Mouse (Mus musculus): ENCODE results near the gene Wfdc6b. TPM values are rescaled to one million over a fixed set of nuclear protein-coding genes. Genes with fewer than 3 reads are reported as not detected.

Wfdc6b gene
- polyA plus RNA-seq, 1 experiment from 2014 or later = not detected

GRCm38 (mm10) chr2:164603482-164603881, 9.8 kb upstream of the Wfdc6b start:
- WGBS = 90% methylated on average over 3 of the region's 3 CpGs
- Histone ChIP-seq H3K4me2 (no peak overlapping the region), H3K4me1 (ENCODE audit: control insufficient read depth, insufficient read depth, low read length) (no peaks in the 10 kb centered on the region), H3K4me3 (ENCODE audit: low read depth, low read length) (no peak overlapping the region), H3K36me3 (ENCODE audit: control insufficient read depth, insufficient read depth, low read length) (no peaks in the 10 kb centered on the region), H3K27me3 (ENCODE audit: control insufficient read depth, insufficient read depth, low read length) (no peaks in the 10 kb centered on the region), H3K9ac (ENCODE audit: low read length) (no peak overlapping the region), H3K9me3 (ENCODE audit: control insufficient read depth, low read length) (peaks cover 3% of the 10 kb centered on the region; the same call in 1 of the 2 replicates), H3K27ac (ENCODE audit: low read depth, low read length) (no peak overlapping the region)
- ATAC-seq (ENCODE audit: low FRiP score) = no peak
- DNase-seq (ENCODE audit: low spot score, missing footprints) = no peak

DNA sequence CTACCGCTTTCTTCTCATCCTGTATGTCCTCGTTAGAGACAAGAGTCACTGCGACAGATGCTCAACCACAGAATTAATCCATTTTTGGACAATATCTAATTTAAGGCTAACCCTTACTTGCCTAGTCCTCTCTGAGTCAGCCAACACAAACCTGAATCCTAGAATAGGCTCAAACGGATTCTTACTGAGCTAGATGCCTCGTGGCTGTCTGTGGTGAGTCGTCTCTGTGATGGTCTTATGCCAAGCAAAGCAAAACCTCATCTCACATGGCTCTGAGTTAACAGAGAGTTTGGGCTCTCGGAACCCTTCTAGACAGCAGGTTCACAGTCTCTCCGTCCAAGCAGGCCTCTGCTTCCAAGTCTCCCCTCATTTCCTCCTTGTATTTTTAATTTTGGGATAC, 8.9 kb upstream of the Wfdc6b start:
- Histone ChIP-seq H3K27me3 (ENCODE audit: control insufficient read depth, insufficient read depth, low read length) (no peaks in the 10 kb centered on the region), H3K9ac (ENCODE audit: low read length) (no peak overlapping the region), H3K4me1 (ENCODE audit: control insufficient read depth, insufficient read depth, low read length) (no peaks in the 10 kb centered on the region), H3K4me3 (ENCODE audit: low read depth, low read length) (no peak overlapping the region), H3K36me3 (ENCODE audit: control insufficient read depth, insufficient read depth, low read length) (no peaks in the 10 kb centered on the region), H3K27ac (ENCODE audit: low read depth, low read length) (no peak overlapping the region), H3K9me3 (ENCODE audit: control insufficient read depth, low read length) (peaks cover 3% of the 10 kb centered on the region; the same call in 1 of the 2 replicates), H3K4me2 (no peak overlapping the region)
- ATAC-seq (ENCODE audit: low FRiP score) = no peak
- no peak for DNase-seq (ENCODE audit: low spot score, missing footprints)
- WGBS = 94% methylated on average over 8 of the region's 8 CpGs

- ATAC-seq (ENCODE audit: low FRiP score) = no peak
- no peaks in the 10 kb centered on the region for H3K27me3 ChIP-seq (ENCODE audit: control insufficient read depth, insufficient read depth, low read length)
- H3K4me1 ChIP-seq (ENCODE audit: control insufficient read depth, insufficient read depth, low read length) = no peaks in the 10 kb centered on the region
- H3K27ac ChIP-seq (ENCODE audit: low read depth, low read length) = no peak overlapping the region
- no peaks in the 10 kb centered on the region for H3K36me3 ChIP-seq (ENCODE audit: control insufficient read depth, insufficient read depth, low read length)
- no peak overlapping the region for H3K9ac ChIP-seq (ENCODE audit: low read length)
- no peaks in the 10 kb centered on the region for H3K9me3 ChIP-seq (ENCODE audit: control insufficient read depth, low read length)
- no peak overlapping the region for H3K4me3 ChIP-seq (ENCODE audit: low read depth, low read length)
- WGBS = 82% methylated on average over 6 of the region's 6 CpGs
- DNase-seq (ENCODE audit: low spot score, missing footprints) = no peak
- no peak overlapping the region for H3K4me2 ChIP-seq
These were observed 4.5 kb upstream of the Wfdc6b start for GRCm38 (mm10) chr2:164608781-164609180.

DNA sequence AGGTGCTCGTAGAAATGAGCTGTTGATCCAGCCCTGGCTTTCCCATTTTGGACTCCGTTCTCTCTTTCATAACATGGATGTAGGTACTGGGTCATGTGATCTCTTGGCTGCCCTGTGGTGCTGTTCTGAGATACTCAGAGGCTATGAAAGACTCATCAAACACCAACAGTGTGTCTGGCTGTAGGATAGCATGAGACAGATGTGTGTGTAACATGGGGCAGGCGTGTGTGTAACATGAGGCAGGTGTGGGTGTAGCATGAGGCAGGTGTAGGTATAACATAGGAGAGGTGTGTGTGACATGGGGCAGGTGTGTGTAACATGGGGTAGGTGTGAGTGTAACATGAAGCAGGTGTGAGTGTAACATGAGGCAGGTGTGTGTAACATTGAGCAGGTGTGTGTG, 2.1 kb downstream of the Wfdc6b start:
- no peak for DNase-seq (ENCODE audit: low spot score, missing footprints)
- Histone ChIP-seq H3K4me2 (no peak overlapping the region), H3K9ac (ENCODE audit: low read length) (no peak overlapping the region), H3K27me3 (ENCODE audit: control insufficient read depth, insufficient read depth, low read length) (no peaks in the 10 kb centered on the region), H3K4me1 (ENCODE audit: control insufficient read depth, insufficient read depth, low read length) (no peaks in the 10 kb centered on the region), H3K36me3 (ENCODE audit: control insufficient read depth, insufficient read depth, low read length) (no peaks in the 10 kb centered on the region), H3K9me3 (ENCODE audit: control insufficient read depth, low read length) (no peaks in the 10 kb centered on the region), H3K4me3 (ENCODE audit: low read depth, low read length) (no peak overlapping the region), H3K27ac (ENCODE audit: low read depth, low read length) (no peak overlapping the region)
- WGBS = 80% methylated on average over 3 of the region's 3 CpGs
- ATAC-seq (ENCODE audit: low FRiP score) = no peak

GRCm38 (mm10) chr2:164619050-164619449, 5.7 kb downstream of the Wfdc6b start:
- ATAC-seq (ENCODE audit: low FRiP score) (no peak), DNase-seq (ENCODE audit: low spot score, missing footprints) (no peak)
- Histone ChIP-seq H3K4me1 (ENCODE audit: control insufficient read depth, insufficient read depth, low read length) (no peaks in the 10 kb centered on the region), H3K9me3 (ENCODE audit: control insufficient read depth, low read length) (no peaks in the 10 kb centered on the region), H3K36me3 (ENCODE audit: control insufficient read depth, insufficient read depth, low read length) (no peaks in the 10 kb centered on the region), H3K9ac (ENCODE audit: low read length) (no peak overlapping the region), H3K27ac (ENCODE audit: low read depth, low read length) (no peak overlapping the region), H3K4me3 (ENCODE audit: low read depth, low read length) (no peak overlapping the region), H3K4me2 (no peak overlapping the region), H3K27me3 (ENCODE audit: control insufficient read depth, insufficient read depth, low read length) (no peaks in the 10 kb centered on the region)
- 86% methylated on average over 5 of the region's 5 CpGs for WGBS

GRCm38 (mm10) chr2:164621775-164622174, 8.5 kb downstream of the Wfdc6b start:
- Histone ChIP-seq H3K4me1 (ENCODE audit: control insufficient read depth, insufficient read depth, low read length) (no peaks in the 10 kb centered on the region), H3K36me3 (ENCODE audit: control insufficient read depth, insufficient read depth, low read length) (no peaks in the 10 kb centered on the region), H3K27me3 (ENCODE audit: control insufficient read depth, insufficient read depth, low read length) (no peaks in the 10 kb centered on the region), H3K4me2 (no peak overlapping the region), H3K4me3 (ENCODE audit: low read depth, low read length) (no peak overlapping the region), H3K27ac (ENCODE audit: low read depth, low read length) (no peak overlapping the region), H3K9ac (ENCODE audit: low read length) (no peak overlapping the region), H3K9me3 (ENCODE audit: control insufficient read depth, low read length) (no peaks in the 10 kb centered on the region)
- ATAC-seq (ENCODE audit: low FRiP score) (no peak), DNase-seq (ENCODE audit: low spot score, missing footprints) (no peak)
- WGBS = 88% methylated on average over 4 of the region's 4 CpGs

- H3K4me3 ChIP-seq (ENCODE audit: low read depth, low read length) = no peak overlapping the region
- H3K27me3 ChIP-seq (ENCODE audit: control insufficient read depth, insufficient read depth, low read length) = no peaks in the 10 kb centered on the region
- no peaks in the 10 kb centered on the region for H3K36me3 ChIP-seq (ENCODE audit: control insufficient read depth, insufficient read depth, low read length)
- H3K4me2 ChIP-seq = no peak overlapping the region
- H3K4me1 ChIP-seq (ENCODE audit: control insufficient read depth, insufficient read depth, low read length) = no peaks in the 10 kb centered on the region
- WGBS = 83% methylated on average over 9 of the region's 9 CpGs
- no peak overlapping the region for H3K9ac ChIP-seq (ENCODE audit: low read length)
- no peak overlapping the region for H3K27ac ChIP-seq (ENCODE audit: low read depth, low read length)
- DNase-seq (ENCODE audit: low spot score, missing footprints) = peak; percentile 82
- H3K9me3 ChIP-seq (ENCODE audit: control insufficient read depth, low read length) = no peaks in the 10 kb centered on the region; the same call in 1 of the 2 replicates
- no peak for ATAC-seq (ENCODE audit: low FRiP score)
These were observed 21.9 kb downstream of the Wfdc6b start for GRCm38 (mm10) chr2:164635266-164635665.

DNA sequence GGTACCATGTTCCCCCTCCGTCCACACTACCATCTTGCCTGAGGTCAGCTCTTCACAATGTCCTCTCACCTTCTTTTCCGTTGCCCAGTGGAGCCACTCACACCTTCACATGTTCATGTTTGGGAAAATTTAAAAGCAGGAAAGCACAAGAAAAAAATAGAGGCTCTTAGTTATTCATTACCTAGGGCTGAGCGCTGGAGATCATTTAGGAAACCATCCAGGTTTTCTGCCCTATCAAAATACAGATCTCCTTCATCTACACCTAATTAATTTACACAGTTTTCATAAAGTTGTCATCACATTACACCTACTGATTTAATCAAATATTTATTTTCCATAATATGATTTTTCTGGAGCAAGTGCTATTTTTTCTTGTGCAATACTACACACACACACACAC, 25.4 kb downstream of the Wfdc6b start, which contains the start of gene Wfdc16:
Gene Wfdc16 (minus strand): TSS at position 101 of the 400 bp plus-strand sequence.
- H3K4me3 ChIP-seq (ENCODE audit: low read depth, low read length) = no peak within 1 kb of the TSS
- 85% methylated on average over 3 of the region's 3 CpGs for WGBS
- no peaks in the 10 kb centered on the region for H3K36me3 ChIP-seq (ENCODE audit: control insufficient read depth, insufficient read depth, low read length)
- DNase-seq (ENCODE audit: low spot score, missing footprints) (no peak), ATAC-seq (ENCODE audit: low FRiP score) (no peak)
- no peak within 1 kb of the TSS for H3K27ac ChIP-seq (ENCODE audit: low read depth, low read length)
- no peaks in the 10 kb centered on the region for H3K4me1 ChIP-seq (ENCODE audit: control insufficient read depth, insufficient read depth, low read length)
- H3K9me3 ChIP-seq (ENCODE audit: control insufficient read depth, low read length) = no peaks in the 10 kb centered on the region; the same call in 1 of the 2 replicates
- H3K4me2 ChIP-seq = no peak within 1 kb of the TSS
- H3K9ac ChIP-seq (ENCODE audit: low read length) = no peak within 1 kb of the TSS
- no peaks in the 10 kb centered on the region for H3K27me3 ChIP-seq (ENCODE audit: control insufficient read depth, insufficient read depth, low read length)

DNA sequence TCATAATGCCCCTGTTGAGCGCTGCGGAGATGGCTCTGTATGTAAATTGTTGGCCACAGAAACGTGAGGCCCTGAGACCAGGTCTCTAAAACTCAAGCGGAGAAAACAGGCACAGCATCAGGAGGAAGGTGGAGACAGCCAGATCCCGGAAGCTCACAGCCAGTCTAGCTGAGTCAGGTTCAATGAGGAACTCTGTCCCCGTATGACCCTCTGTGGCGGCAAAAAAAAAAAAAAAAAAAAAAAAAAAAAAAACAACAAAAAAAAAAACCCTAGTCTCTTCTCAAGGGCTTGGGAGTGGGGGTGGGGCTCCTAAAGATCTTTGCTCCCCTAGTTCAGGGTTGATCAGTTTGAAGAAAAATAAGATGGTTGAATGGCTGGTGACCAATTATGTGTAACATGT, 27.8 kb downstream of the Wfdc6b start:
- WGBS = 71% methylated on average over 7 of the region's 7 CpGs

More for the DNA sequence above, 27.8 kb downstream of the Wfdc6b start:
- Histone ChIP-seq H3K9ac (ENCODE audit: low read length) (no peak overlapping the region), H3K9me3 (ENCODE audit: control insufficient read depth, low read length) (no peaks in the 10 kb centered on the region; the same call in 1 of the 2 replicates), H3K4me3 (ENCODE audit: low read depth, low read length) (no peak overlapping the region), H3K27ac (ENCODE audit: low read depth, low read length) (no peak overlapping the region), H3K36me3 (ENCODE audit: control insufficient read depth, insufficient read depth, low read length) (no peaks in the 10 kb centered on the region), H3K4me2 (no peak overlapping the region), H3K4me1 (ENCODE audit: control insufficient read depth, insufficient read depth, low read length) (no peaks in the 10 kb centered on the region), H3K27me3 (ENCODE audit: control insufficient read depth, insufficient read depth, low read length) (no peaks in the 10 kb centered on the region)
- no peak for ATAC-seq (ENCODE audit: low FRiP score)
- DNase-seq (ENCODE audit: low spot score, missing footprints) = no peak

Measured in midbrain, embryonic 11.5 days (tissue).